Mouse (Mus musculus) liver, postnatal 0 days (tissue): ENCODE results near the gene Gucd1.

ENCODE experiments used
- CTCF ChIP-seq: sonication (generic); IDR thresholded peaks from 2 replicates; pipeline ENCODE4 v1.5.1; 2016; ENCODE audit warnings: antibody characterized with exemption, low read depth
- EP300 ChIP-seq: IDR thresholded peaks from 2 replicates; pipeline ENCODE4 v1.6.1; 2016; ENCODE audit warnings: antibody characterized with exemption, low read depth, mild to moderate bottlenecking

GRCm38 (mm10) chr10:75318206-75318605 is 199.6 kb downstream of the Gucd1 start:
- TF ChIP-seq CTCF (no peak), EP300 (no peak)
